In genomic region chr19:56933800-56934199, GRCm38 (mm10) we compare ENCODE assay signal across 17 mouse cellular contexts. TPM values are rescaled to one million over a fixed set of nuclear protein-coding genes. Genes with fewer than 3 reads are reported as not detected.
"Had no signal": no experiment of that assay in that cellular context is flagged by ENCODE, and none has a peak within 500 bp of the region (broad histone marks: within the 10 kb centered on the region; RNA-seq: fewer than 3 reads in every experiment).

No protein-coding gene starts in this region.

- H3K27ac ChIP-seq: neural tube, embryonic 13.5 days; neural tube, embryonic 15.5 days; stomach, embryonic 15.5 days; stomach, postnatal 0 days had no signal

- H3K9me3 ChIP-seq: neural tube, embryonic 13.5 days; neural tube, embryonic 15.5 days; stomach, embryonic 15.5 days had no signal

- H3K9ac ChIP-seq: neural tube, embryonic 13.5 days; neural tube, embryonic 15.5 days; stomach, embryonic 15.5 days had no signal

- H3K4me1 ChIP-seq: neural tube, embryonic 13.5 days; neural tube, embryonic 15.5 days; stomach, embryonic 15.5 days had no signal

- DNase-seq: retina, postnatal 1 day; right cerebral cortex, adult 18-20 months; right cerebral cortex, postnatal 14 days; right cerebral cortex, postnatal 25 days; right cerebral cortex, postnatal 4 days; spleen, adult 18-20 months; thymus, adult 18-20 months; thymus, adult 2 months; thymus, postnatal 14 days; thymus, postnatal 25 days; thymus, postnatal 36 days; thymus, postnatal 4 days had no signal

- H3K4me3 ChIP-seq: neural tube, embryonic 13.5 days; neural tube, embryonic 15.5 days; stomach, embryonic 15.5 days had no signal

- H3K36me3 ChIP-seq: neural tube, embryonic 13.5 days; neural tube, embryonic 15.5 days; stomach, embryonic 15.5 days had no signal

RNA-seq across cellular contexts. Expression of gene Vwa2, which starts 59.8 kb away (rescaled TPM):
- total RNA-seq: neutrophil, adult 5-6 weeks had no signal
